Mouse (Mus musculus) stomach, postnatal 0 days (tissue): ENCODE data around the gene Sorcs1.

Experiments used
- CTCF ChIP-seq: IDR thresholded peaks from 2 replicates; pipeline ENCODE4 v1.5.1; 2016; ENCODE audit warnings: antibody characterized with exemption, low read depth, mild to moderate bottlenecking, moderate library complexity
- EP300 ChIP-seq: optimal IDR thresholded peaks from 2 replicates; pipeline ENCODE3; 2016; ENCODE audit warnings: antibody characterized with exemption

GRCm38 (mm10) chr19:50204341-50204740, 474.1 kb downstream of the Sorcs1 start:
- TF ChIP-seq CTCF (no peak), EP300 (no peak)
